Mouse (Mus musculus) R1 (cell line): ENCODE data around the gene Stk38l.

Source experiments
- DNase-seq: peaks from one replicate; pipeline ENCODE4 v3.0.0-alpha.2; 2018; ENCODE audit warnings: low read depth, low spot score

The Stk38l gene

GRCm38 (mm10) chr6:146724581-146725383 is at the start of gene Stk38l:
TSS of gene Stk38l (plus strand) at chr6:146724995.
- DNase-seq = peak; percentile 96

GRCm38 (mm10) chr6:146676904-146677303 is 47.9 kb upstream of the Stk38l start:
- DNase-seq = no peak

GRCm38 (mm10) chr6:146678136-146679070 is 46.4 kb upstream of the Stk38l start:
- no peak for DNase-seq

- DNase-seq = no peak
Observed at GRCm38 (mm10) chr6:146683881-146684280, 40.9 kb upstream of the Stk38l start.

GRCm38 (mm10) chr6:146685781-146686308 is 39.0 kb upstream of the Stk38l start:
- peak; percentile 76 for DNase-seq

GRCm38 (mm10) chr6:146686463-146687196 is 38.2 kb upstream of the Stk38l start:
- DNase-seq = peak; percentile 57

- DNase-seq = no peak
Observed at GRCm38 (mm10) chr6:146688010-146688409, 36.8 kb upstream of the Stk38l start.

- DNase-seq = no peak
Observed at GRCm38 (mm10) chr6:146688861-146689260, 35.9 kb upstream of the Stk38l start.

- DNase-seq = no peak
Observed at GRCm38 (mm10) chr6:146697767-146698166, 27.0 kb upstream of the Stk38l start.

GRCm38 (mm10) chr6:146698376-146698775 is 26.4 kb upstream of the Stk38l start:
- no peak for DNase-seq

GRCm38 (mm10) chr6:146700461-146700860 is 24.3 kb upstream of the Stk38l start:
- DNase-seq = no peak

GRCm38 (mm10) chr6:146702126-146702881 is 22.5 kb upstream of the Stk38l start:
- no peak for DNase-seq

GRCm38 (mm10) chr6:146703351-146703750 is 21.4 kb upstream of the Stk38l start:
- DNase-seq = no peak

- DNase-seq = no peak
Observed at GRCm38 (mm10) chr6:146705631-146706030, 19.2 kb upstream of the Stk38l start.

- DNase-seq = peak; percentile 47
Observed at GRCm38 (mm10) chr6:146719606-146720005, 5.2 kb upstream of the Stk38l start.

- DNase-seq = no peak
Observed at GRCm38 (mm10) chr6:146723805-146724204, 990 bp upstream of the Stk38l start.

- peak; percentile 74 for DNase-seq
Observed at GRCm38 (mm10) chr6:146725384-146725791, 593 bp downstream of the Stk38l start.

- DNase-seq = no peak
Observed at GRCm38 (mm10) chr6:146731031-146731430, 6.2 kb downstream of the Stk38l start.

- no peak for DNase-seq
Observed at GRCm38 (mm10) chr6:146731692-146732091, 6.9 kb downstream of the Stk38l start.

- no peak for DNase-seq
Observed at GRCm38 (mm10) chr6:146732232-146732631, 7.4 kb downstream of the Stk38l start.

GRCm38 (mm10) chr6:146732676-146733075 is 7.9 kb downstream of the Stk38l start:
- no peak for DNase-seq
